Mouse (Mus musculus): ENCODE results near the gene Xpnpep1. TPM values are rescaled to one million over a fixed set of nuclear protein-coding genes. Genes with fewer than 3 reads are reported as not detected.

Xpnpep1 gene
- polyA plus RNA-seq, 1 experiment from 2014 or later = 167 TPM

- Histone ChIP-seq H3K9me3 (no peaks in the 10 kb centered on the region), H3K4me3 (no peak overlapping the region), H3K27ac (peak overlapping the region; percentile 88), H3K4me2 (peak overlapping the region; percentile 23), H3K9ac (no peak overlapping the region), H3K36me3 (no peaks in the 10 kb centered on the region), H3K27me3 (no peaks in the 10 kb centered on the region), H3K4me1 (peaks cover 71% of the 10 kb centered on the region)
- ATAC-seq (ENCODE audit: borderline replicate concordance, extremely low read depth, low FRiP score, low TSS enrichment) = peak; percentile 66
- WGBS = 49% methylated on average over 18 of the region's 18 CpGs
These were observed 36.4 kb upstream of the Xpnpep1 start for GRCm38 (mm10) chr19:53076238-53076981.

GRCm38 (mm10) chr19:53075896-53076237 lies 35.9 kb upstream of the Xpnpep1 start:
- Histone ChIP-seq H3K9ac (no peak overlapping the region), H3K27me3 (no peaks in the 10 kb centered on the region), H3K4me2 (peak overlapping the region; percentile 23), H3K9me3 (no peaks in the 10 kb centered on the region), H3K27ac (peak overlapping the region; percentile 88), H3K4me3 (no peak overlapping the region), H3K4me1 (peaks cover 70% of the 10 kb centered on the region), H3K36me3 (no peaks in the 10 kb centered on the region)
- ATAC-seq (ENCODE audit: borderline replicate concordance, extremely low read depth, low FRiP score, low TSS enrichment) = no peak
- WGBS = 63% methylated on average over 11 of the region's 11 CpGs

GRCm38 (mm10) chr19:53074899-53075722 lies 35.1 kb upstream of the Xpnpep1 start:
- Histone ChIP-seq H3K9me3 (no peaks in the 10 kb centered on the region), H3K4me2 (peak overlapping the region; percentile 23; the same call in 1 of the 2 replicates), H3K9ac (no peak overlapping the region), H3K27ac (peak overlapping the region; percentile 88), H3K4me3 (no peak overlapping the region), H3K36me3 (no peaks in the 10 kb centered on the region), H3K27me3 (no peaks in the 10 kb centered on the region), H3K4me1 (peaks cover 72% of the 10 kb centered on the region)
- 37% methylated on average over 13 of the region's 13 CpGs for WGBS
- peak; percentile 72; the same call in 1 of the 2 replicates for ATAC-seq (ENCODE audit: borderline replicate concordance, extremely low read depth, low FRiP score, low TSS enrichment)

GRCm38 (mm10) chr19:53073521-53073920 lies 33.5 kb upstream of the Xpnpep1 start:
- ATAC-seq (ENCODE audit: borderline replicate concordance, extremely low read depth, low FRiP score, low TSS enrichment) = no peak
- Histone ChIP-seq H3K9me3 (no peaks in the 10 kb centered on the region), H3K27ac (no peak overlapping the region), H3K4me3 (no peak overlapping the region), H3K4me1 (peaks cover 64% of the 10 kb centered on the region), H3K4me2 (no peak overlapping the region), H3K27me3 (no peaks in the 10 kb centered on the region), H3K9ac (no peak overlapping the region), H3K36me3 (no peaks in the 10 kb centered on the region)
- 98% methylated on average over 4 of the region's 4 CpGs for WGBS

GRCm38 (mm10) chr19:53072406-53072805 lies 32.4 kb upstream of the Xpnpep1 start:
- 66% methylated on average over 5 of the region's 5 CpGs for WGBS
- H3K36me3 ChIP-seq = no peaks in the 10 kb centered on the region
- no peak overlapping the region for H3K9ac ChIP-seq
- H3K9me3 ChIP-seq = no peaks in the 10 kb centered on the region
- H3K4me1 ChIP-seq = peaks cover 57% of the 10 kb centered on the region
- ATAC-seq (ENCODE audit: borderline replicate concordance, extremely low read depth, low FRiP score, low TSS enrichment) = no peak
- no peak overlapping the region for H3K4me3 ChIP-seq
- no peaks in the 10 kb centered on the region for H3K27me3 ChIP-seq
- H3K4me2 ChIP-seq = no peak overlapping the region
- no peak overlapping the region; the same call in 1 of the 2 replicates for H3K27ac ChIP-seq

DNA sequence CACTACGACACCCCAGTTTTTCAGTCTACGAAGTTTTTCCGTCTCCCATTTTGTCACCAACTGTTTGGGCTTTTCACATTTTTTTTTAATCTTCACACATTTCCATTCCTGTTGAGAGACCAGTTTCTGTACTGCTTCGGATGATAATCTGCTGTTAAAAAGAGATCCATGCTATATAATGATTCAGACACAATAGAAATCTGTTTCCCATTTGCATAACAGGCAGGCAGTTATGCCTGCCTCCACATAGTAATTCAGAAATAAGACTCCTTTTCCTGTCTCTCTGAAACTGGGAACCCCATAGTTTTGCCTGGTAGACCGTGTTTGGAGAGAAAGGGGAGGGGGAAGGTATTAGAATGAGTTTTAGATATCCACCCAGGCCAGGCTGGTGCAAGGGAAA lies 31.6 kb upstream of the Xpnpep1 start:
- Histone ChIP-seq H3K36me3 (no peaks in the 10 kb centered on the region), H3K4me3 (no peak overlapping the region), H3K4me2 (no peak overlapping the region), H3K4me1 (peaks cover 55% of the 10 kb centered on the region), H3K27ac (peak overlapping the region; percentile 5; the same call in 1 of the 2 replicates), H3K9ac (no peak overlapping the region), H3K27me3 (no peaks in the 10 kb centered on the region), H3K9me3 (no peaks in the 10 kb centered on the region)
- 42% methylated on average over 5 of the region's 5 CpGs for WGBS
- ATAC-seq (ENCODE audit: borderline replicate concordance, extremely low read depth, low FRiP score, low TSS enrichment) = no peak

DNA sequence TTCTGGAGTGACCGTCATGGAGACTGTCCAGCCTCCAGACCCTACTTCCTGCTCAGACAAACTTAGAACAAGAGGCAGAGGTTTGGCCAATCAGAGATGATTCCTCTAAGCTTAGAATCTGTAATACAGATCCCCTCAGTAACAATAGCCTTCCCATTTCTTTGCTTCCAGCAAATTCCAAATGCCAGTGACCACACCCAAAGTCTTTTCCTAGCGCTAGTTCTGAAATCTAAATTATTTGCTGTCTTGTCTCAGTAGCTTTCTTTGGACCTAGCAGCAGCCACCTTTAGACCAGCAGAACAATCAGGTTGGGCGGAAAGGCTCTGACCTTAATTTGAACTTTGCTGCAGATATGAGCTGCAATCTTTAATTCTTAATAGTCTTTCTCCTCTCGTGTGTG lies 30.9 kb upstream of the Xpnpep1 start:
- H3K27ac ChIP-seq = 0 out of 2 replicates have a peak overlapping the region, but pooled peaks have one; percentile 5
- H3K27me3 ChIP-seq = no peaks in the 10 kb centered on the region
- 27% methylated on average over 4 of the region's 4 CpGs for WGBS
- H3K9me3 ChIP-seq = no peaks in the 10 kb centered on the region
- H3K4me3 ChIP-seq = no peak overlapping the region
- H3K4me2 ChIP-seq = no peak overlapping the region
- peaks cover 54% of the 10 kb centered on the region for H3K4me1 ChIP-seq
- H3K9ac ChIP-seq = no peak overlapping the region
- ATAC-seq (ENCODE audit: borderline replicate concordance, extremely low read depth, low FRiP score, low TSS enrichment) = no peak
- H3K36me3 ChIP-seq = no peaks in the 10 kb centered on the region

GRCm38 (mm10) chr19:53069451-53069850 lies 29.4 kb upstream of the Xpnpep1 start:
- Histone ChIP-seq H3K9me3 (no peaks in the 10 kb centered on the region), H3K4me2 (no peak overlapping the region), H3K27ac (no peak overlapping the region), H3K4me1 (peaks cover 46% of the 10 kb centered on the region), H3K27me3 (no peaks in the 10 kb centered on the region), H3K36me3 (no peaks in the 10 kb centered on the region), H3K4me3 (no peak overlapping the region), H3K9ac (no peak overlapping the region)
- 54% methylated on average over 3 of the region's 3 CpGs for WGBS
- no peak for ATAC-seq (ENCODE audit: borderline replicate concordance, extremely low read depth, low FRiP score, low TSS enrichment)

- H3K9ac ChIP-seq = no peak overlapping the region
- peak overlapping the region; percentile 31 for H3K4me2 ChIP-seq
- no peaks in the 10 kb centered on the region for H3K27me3 ChIP-seq
- WGBS = 30% methylated on average over 10 of the region's 10 CpGs
- peak overlapping the region; percentile 10; the same call in 1 of the 2 replicates for H3K27ac ChIP-seq
- no peak overlapping the region for H3K4me3 ChIP-seq
- no peaks in the 10 kb centered on the region for H3K9me3 ChIP-seq
- ATAC-seq (ENCODE audit: borderline replicate concordance, extremely low read depth, low FRiP score, low TSS enrichment) = 0 out of 2 replicates have a peak, but pooled peaks have one; percentile 28
- H3K36me3 ChIP-seq = no peaks in the 10 kb centered on the region
- peaks cover 39% of the 10 kb centered on the region for H3K4me1 ChIP-seq
These were observed 26.9 kb upstream of the Xpnpep1 start for GRCm38 (mm10) chr19:53066934-53067333.

- 18% methylated on average over 9 of the region's 9 CpGs for WGBS
- no peak overlapping the region for H3K9ac ChIP-seq
- no peaks in the 10 kb centered on the region for H3K36me3 ChIP-seq
- no peaks in the 10 kb centered on the region for H3K27me3 ChIP-seq
- peak overlapping the region; percentile 31 for H3K4me2 ChIP-seq
- peak overlapping the region; percentile 10; the same call in 1 of the 2 replicates for H3K27ac ChIP-seq
- peaks cover 34% of the 10 kb centered on the region for H3K4me1 ChIP-seq
- H3K9me3 ChIP-seq = no peaks in the 10 kb centered on the region
- ATAC-seq (ENCODE audit: borderline replicate concordance, extremely low read depth, low FRiP score, low TSS enrichment) = peak; percentile 29; the same call in 1 of the 2 replicates
- H3K4me3 ChIP-seq = no peak overlapping the region
These were observed 26.5 kb upstream of the Xpnpep1 start for GRCm38 (mm10) chr19:53066531-53066930.

- no peak for ATAC-seq (ENCODE audit: borderline replicate concordance, extremely low read depth, low FRiP score, low TSS enrichment)
- H3K9me3 ChIP-seq = no peaks in the 10 kb centered on the region
- H3K4me2 ChIP-seq = no peak overlapping the region
- H3K27ac ChIP-seq = no peak overlapping the region
- no peak overlapping the region for H3K9ac ChIP-seq
- H3K4me1 ChIP-seq = peaks cover 21% of the 10 kb centered on the region
- no peaks in the 10 kb centered on the region for H3K27me3 ChIP-seq
- H3K4me3 ChIP-seq = no peak overlapping the region
- no peaks in the 10 kb centered on the region for H3K36me3 ChIP-seq
- 37% methylated on average over 8 of the region's 8 CpGs for WGBS
These were observed 25.0 kb upstream of the Xpnpep1 start for GRCm38 (mm10) chr19:53064972-53065361.
